Mouse (Mus musculus) cortical plate, adult 2 months (tissue): ENCODE results near the gene Cdx2. TPM values are rescaled to one million over a fixed set of nuclear protein-coding genes. Genes with fewer than 3 reads are reported as not detected.

Experiments
- H3K27ac ChIP-seq: fragments of 200-500 bp; 2 replicates; pipeline ENCODE4 v1.5.1; 2012; ENCODE audit warnings: low read length, control low read depth, inconsistent platforms; ENCODE audit not compliant: insufficient read depth
- H3K4me1 ChIP-seq: fragments of 200-500 bp; 2 replicates; pipeline ENCODE4 v1.6.1; 2011; ENCODE audit warnings: low read length; ENCODE audit not compliant: control insufficient read depth, insufficient read depth
- H3K4me3 ChIP-seq: fragments of 200-500 bp; 2 replicates; pipeline ENCODE4 v1.5.1; 2011; ENCODE audit warnings: mild to moderate bottlenecking, low read length, control low read depth; ENCODE audit not compliant: insufficient read depth
- CTCF ChIP-seq: fragments of 200-500 bp; IDR thresholded peaks from 2 replicates; pipeline ENCODE4 v1.5.1; 2011; ENCODE audit warnings: mild to moderate bottlenecking, control low read depth, low read length; ENCODE audit not compliant: insufficient read depth; ENCODE audit errors: extremely low read depth
- POLR2A ChIP-seq: fragments of 200-500 bp; IDR thresholded peaks from 2 replicates; pipeline ENCODE4 v1.6.1; 2011; ENCODE audit warnings: mild to moderate bottlenecking, low read length, control low read depth; ENCODE audit not compliant: insufficient read depth; ENCODE audit errors: extremely low read depth
- polyA plus RNA-seq: library from polyadenylated mRNA; depleted of rRNA; stranded (reverse); fragments of >200 nt; gene quantifications from 2 replicates; pipeline ENCODE4 v1.2.3, GENCODE M21; 2012

The Cdx2 gene
- polyA plus RNA-seq, 1 experiment, result not detected

DNA sequence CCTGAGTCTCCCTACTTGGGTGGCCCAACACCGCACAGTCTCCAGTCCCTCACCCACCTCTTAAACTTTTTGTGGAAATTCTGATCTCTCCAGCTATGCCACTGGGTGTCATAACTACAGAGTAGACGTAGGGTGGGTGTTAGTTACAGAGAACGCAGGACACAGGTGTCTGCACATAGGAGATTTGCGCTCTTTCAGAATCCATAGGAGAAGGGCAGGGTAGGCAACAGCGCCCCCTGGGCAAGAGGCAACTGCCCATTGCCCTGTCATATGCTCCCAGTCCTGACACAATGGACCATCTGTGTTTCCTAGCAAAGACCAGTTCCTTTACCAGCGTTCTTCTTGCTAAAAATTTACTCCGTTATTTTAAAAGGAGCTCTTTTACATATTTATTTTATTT, 10.9 kb upstream of the Cdx2 start:
- H3K4me3 ChIP-seq, result no peak overlapping the region

DNA sequence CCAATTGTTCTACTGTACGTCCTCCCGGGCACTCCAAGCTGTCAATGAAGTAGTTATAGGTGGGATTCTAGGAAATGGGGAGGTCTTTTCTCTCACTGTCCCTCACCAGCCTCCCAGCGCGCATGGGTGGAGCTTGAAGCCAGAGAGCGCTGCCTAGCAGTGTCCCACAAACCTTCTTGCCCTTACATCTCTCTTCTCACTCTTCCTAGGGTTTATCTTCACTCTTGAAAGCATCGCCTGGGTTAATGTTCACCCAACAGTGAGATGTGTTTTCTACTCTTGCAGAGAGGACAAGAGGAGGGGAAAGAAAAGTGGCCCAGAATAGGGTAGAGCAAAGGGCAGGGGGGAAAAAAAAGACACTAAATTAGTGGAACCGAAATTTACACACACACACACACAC, 10.3 kb upstream of the Cdx2 start:
- TF ChIP-seq POLR2A, result no peak
- no peak for TF ChIP-seq CTCF
- H3K4me1 ChIP-seq, result no peaks in the 10 kb centered on the region
- H3K4me3 ChIP-seq, result no peak overlapping the region
- H3K27ac ChIP-seq, result no peak overlapping the region

More for the DNA sequence above, 10.9 kb upstream of the Cdx2 start:
- TF ChIP-seq CTCF (no peak), POLR2A (no peak)
- Histone ChIP-seq H3K27ac (no peak overlapping the region), H3K4me1 (no peaks in the 10 kb centered on the region)

DNA sequence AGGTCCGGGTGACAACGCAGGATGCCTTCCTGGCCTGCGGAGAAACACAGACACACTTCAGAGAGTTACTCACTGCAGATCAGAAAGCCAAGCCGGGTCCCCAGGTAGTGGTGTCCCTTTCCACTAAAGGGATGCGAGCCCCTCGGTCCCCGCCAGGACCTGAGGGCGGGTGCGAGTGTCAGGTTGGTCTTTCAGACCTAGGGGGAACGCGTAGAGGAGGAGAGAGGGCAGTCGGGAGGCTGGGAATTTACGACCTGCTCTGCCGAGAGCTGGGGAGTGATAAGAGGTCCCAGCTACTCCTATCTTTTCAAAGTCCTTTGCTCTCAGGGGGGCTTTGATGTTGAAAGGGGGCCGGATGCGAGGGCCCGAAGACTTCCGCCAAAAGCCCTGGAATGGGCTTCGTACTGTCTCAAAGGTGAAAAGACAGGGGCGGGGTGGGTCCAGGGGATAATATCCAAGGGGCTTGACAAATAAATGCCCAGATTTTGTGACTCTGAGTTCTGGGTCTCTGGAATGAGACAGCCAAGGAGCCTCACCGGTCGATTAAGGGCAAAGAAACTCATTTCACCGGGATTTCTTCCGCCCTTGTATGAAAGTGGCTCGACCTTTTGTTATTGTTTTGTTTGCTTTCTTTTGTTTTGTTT, 8.5 kb upstream of the Cdx2 start:
- Histone ChIP-seq H3K27ac (no peak overlapping the region), H3K4me1 (no peaks in the 10 kb centered on the region), H3K4me3 (no peak overlapping the region)
- TF ChIP-seq CTCF (no peak), POLR2A (no peak)

- H3K27ac ChIP-seq, result no peak overlapping the region
- no peak for TF ChIP-seq CTCF
- no peak for TF ChIP-seq POLR2A
- no peak overlapping the region for H3K4me3 ChIP-seq
- no peaks in the 10 kb centered on the region for H3K4me1 ChIP-seq
Observed at GRCm38 (mm10) chr5:147314646-147315431, 7.8 kb upstream of the Cdx2 start.

DNA sequence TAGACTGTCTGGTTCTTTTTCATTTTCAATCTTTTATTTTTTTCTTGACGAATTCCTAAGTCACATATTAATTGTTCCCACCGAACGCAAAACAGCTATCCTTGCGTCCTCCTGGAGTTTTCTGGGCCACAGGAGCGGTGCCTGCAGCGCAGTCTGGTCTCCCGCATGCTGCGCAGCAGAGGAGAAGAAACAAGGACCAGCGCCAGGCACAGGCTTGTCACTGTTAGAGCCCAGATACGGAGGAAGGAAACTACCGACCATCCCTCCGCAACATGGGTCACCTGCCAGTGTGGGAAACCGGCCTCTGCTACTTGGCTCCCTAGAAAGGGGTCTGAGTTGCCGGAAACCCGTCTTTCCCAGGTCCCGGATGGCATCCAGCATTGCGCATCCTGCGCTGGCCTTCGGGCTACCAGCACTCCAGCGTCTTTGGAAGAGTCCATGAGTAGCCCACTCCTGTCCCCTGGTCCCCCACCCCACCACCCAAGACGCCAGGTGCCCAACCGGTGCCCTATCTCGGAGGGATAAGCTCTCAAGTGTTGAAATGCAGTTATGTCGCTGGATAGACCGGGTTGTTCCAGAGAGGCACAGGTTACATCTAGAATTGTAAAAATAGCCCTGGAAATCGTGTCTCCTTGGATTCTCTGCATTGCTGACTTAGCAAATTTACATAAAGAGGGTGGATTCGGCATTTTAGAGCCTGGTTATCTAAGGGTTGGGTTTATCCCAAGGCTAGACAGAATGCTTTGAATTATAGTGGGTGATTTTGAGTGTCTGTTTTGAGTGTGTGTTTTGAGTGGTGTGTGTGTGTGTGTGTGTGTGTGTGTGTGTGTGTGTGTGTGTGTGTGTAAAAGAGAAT, 6.0 kb upstream of the Cdx2 start:
- H3K4me3 ChIP-seq, result no peak overlapping the region
- TF ChIP-seq POLR2A, result no peak
- TF ChIP-seq CTCF, result no peak
- H3K27ac ChIP-seq, result no peak overlapping the region
- no peaks in the 10 kb centered on the region for H3K4me1 ChIP-seq

DNA sequence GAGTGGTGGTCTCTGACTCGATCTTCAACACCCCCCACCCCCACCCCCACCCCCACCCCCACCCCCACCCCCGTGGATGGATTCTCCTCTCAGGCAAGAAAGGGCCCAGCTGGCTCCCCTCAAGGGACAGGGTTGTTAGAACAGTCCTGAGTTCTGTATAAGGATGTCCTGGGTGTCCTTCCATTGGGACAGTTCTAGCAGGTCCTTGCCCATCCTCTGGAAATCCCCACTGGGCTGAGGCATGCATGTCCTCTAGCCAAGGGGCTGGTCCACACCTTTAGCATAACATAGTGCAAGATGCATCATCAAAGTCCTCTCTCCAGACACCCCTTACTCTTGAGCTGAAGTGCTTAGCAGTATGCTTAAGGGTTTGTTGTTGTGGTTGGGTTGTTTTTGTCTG, 2.7 kb upstream of the Cdx2 start:
- H3K27ac ChIP-seq, result no peak overlapping the region
- no peak overlapping the region for H3K4me3 ChIP-seq
- H3K4me1 ChIP-seq, result no peaks in the 10 kb centered on the region
- TF ChIP-seq POLR2A (no peak), CTCF (no peak)

- TF ChIP-seq CTCF (no peak), POLR2A (no peak)
Observed at GRCm38 (mm10) chr5:147308451-147308850, 1.4 kb upstream of the Cdx2 start.

GRCm38 (mm10) chr5:147307398-147307785, 322 bp upstream of the Cdx2 start:
- Histone ChIP-seq H3K27ac (no peak overlapping the region), H3K4me3 (no peak overlapping the region), H3K4me1 (no peaks in the 10 kb centered on the region)
- TF ChIP-seq CTCF (no peak), POLR2A (no peak)

More at GRCm38 (mm10) chr5:147308451-147308850, 1.4 kb upstream of the Cdx2 start:
- no peak overlapping the region for H3K4me3 ChIP-seq
- no peaks in the 10 kb centered on the region for H3K4me1 ChIP-seq
- H3K27ac ChIP-seq, result no peak overlapping the region

DNA sequence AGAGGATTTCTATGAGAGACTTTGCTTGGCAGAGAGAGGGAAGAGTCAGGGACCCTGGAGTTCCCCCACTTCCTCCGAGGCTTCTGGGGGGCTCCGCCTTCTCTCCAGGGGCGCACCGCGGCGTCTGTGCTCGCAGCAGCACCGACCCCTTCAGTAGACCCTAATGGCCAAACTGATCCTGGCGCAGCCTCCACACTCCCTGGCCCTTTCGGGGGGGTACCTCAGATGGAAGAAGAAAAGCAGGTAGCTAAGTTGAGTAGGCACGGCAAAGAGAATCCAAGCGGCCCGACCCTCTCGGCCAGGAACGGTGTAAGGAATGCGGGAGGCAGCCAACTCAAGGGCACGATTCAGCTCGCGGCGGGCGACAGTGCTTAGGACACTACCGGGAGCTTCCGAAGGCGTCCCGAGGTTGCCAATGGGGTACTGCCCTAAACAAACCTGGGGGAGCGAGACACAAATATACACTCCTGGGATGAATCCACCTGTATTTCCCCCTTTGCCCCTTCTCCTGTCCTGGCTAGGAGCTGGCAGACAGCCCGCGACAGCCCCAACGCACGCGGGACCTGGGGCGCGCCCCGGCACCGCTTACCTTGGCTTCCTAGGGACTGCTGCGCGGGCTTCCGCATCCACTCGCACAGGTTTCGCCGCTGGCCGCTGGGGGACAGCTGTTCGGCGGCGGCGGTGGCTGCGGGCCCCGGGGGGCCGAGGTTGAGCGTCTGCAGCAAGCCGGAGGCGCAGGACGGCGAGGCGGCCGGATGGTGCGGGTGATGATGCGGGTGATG, 1.0 kb downstream of the Cdx2 start:
- no peak for TF ChIP-seq POLR2A
- TF ChIP-seq CTCF, result no peak
- Histone ChIP-seq H3K4me3 (no peak overlapping the region), H3K27ac (no peak overlapping the region), H3K4me1 (no peaks in the 10 kb centered on the region)
